ENCODE assay signal across 18 mouse cellular contexts in the genomic region with DNA sequence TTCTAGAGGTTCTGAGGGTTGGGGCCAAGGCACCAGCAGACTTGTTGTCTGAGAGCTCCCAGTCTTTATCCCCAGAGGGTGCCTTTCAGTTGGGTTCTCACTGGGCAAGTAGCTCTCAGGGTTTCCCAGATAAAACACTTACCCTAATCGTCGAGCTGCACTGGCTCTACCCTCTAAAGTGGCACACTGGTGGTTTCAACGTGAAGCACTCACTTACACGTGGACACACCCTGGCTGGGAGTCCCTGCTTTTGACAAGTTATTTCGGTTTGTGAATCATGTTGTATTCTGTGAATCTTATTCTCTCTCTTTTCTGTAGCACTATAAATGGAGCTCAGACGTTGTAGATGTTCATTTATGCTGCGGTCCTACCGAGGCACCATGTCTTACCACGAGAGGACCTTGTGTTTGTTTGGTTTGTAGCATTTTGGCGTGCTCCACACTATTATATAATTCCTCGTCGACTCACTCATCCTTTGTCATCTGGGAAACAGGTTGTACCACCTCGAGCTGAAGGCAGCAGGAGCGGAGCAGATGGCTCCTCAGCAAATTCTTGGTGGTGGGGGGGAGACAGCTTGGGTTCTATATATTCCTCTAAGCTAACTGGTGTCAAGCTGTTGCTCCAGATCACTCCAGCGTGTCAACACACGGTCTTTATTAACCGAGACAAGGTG.
DNase-seq lines count a peak whose midpoint lies in the region; ATAC-seq and TF ChIP-seq lines count a peak whose summit lies in the region.
"Had no signal": no experiment of that assay in that cellular context is flagged by ENCODE, and none has a peak within 500 bp of the region (broad histone marks: within the 10 kb centered on the region; RNA-seq: fewer than 3 reads in every experiment).

No protein-coding gene starts in this region.

- no peaks in the 10 kb centered on the region for H3K9me3 ChIP-seq in stomach, embryonic 16.5 days (replicated peaks; ENCODE audit: control insufficient read depth, low read length)
- no peaks in the 10 kb centered on the region for H3K9me3 ChIP-seq in stomach, postnatal 0 days (ENCODE audit: control insufficient read depth, low read length)
- H3K9me3 ChIP-seq: hindbrain, embryonic 12.5 days; intestine, embryonic 15.5 days; limb, embryonic 10.5 days; liver, embryonic 12.5 days; midbrain, embryonic 13.5 days had no signal

- TF ChIP-seq CTCF in layer of hippocampus, adult 2 months (conservative IDR thresholded peaks at IDR 0.05), result no peak
- no peak for TF ChIP-seq CTCF in stomach, postnatal 0 days (IDR thresholded peaks at IDR 0.05; ENCODE audit: low read depth)

- no peak for ATAC-seq in stomach, embryonic 16.5 days (ENCODE audit: insufficient read depth, low FRiP score)
- no peak for ATAC-seq in stomach, postnatal 0 days (ENCODE audit: low FRiP score, low TSS enrichment)
- ATAC-seq: forebrain, embryonic 14.5 days; intestine, embryonic 15.5 days; liver, embryonic 12.5 days; midbrain, embryonic 13.5 days had no signal

- H3K9ac ChIP-seq in stomach, embryonic 16.5 days (ENCODE audit: low read length), result no peak overlapping the region
- H3K9ac ChIP-seq in stomach, postnatal 0 days (ENCODE audit: low read length), result no peak overlapping the region
- H3K9ac ChIP-seq: hindbrain, embryonic 12.5 days; intestine, embryonic 15.5 days; liver, embryonic 12.5 days; midbrain, embryonic 13.5 days had no signal

- TF ChIP-seq EP300 in stomach, postnatal 0 days (optimal IDR thresholded peaks at IDR 0.05), result no peak

- H3K4me2 ChIP-seq in stomach, embryonic 16.5 days (ENCODE audit: low read depth, low read length), result no peak overlapping the region
- H3K4me2 ChIP-seq in stomach, postnatal 0 days (replicated peaks; ENCODE audit: low read depth), result no peak overlapping the region
- H3K4me2 ChIP-seq: hindbrain, embryonic 12.5 days; intestine, embryonic 15.5 days; liver, embryonic 12.5 days; midbrain, embryonic 13.5 days had no signal

- no peaks in the 10 kb centered on the region for H3K36me3 ChIP-seq in stomach, embryonic 16.5 days (ENCODE audit: control insufficient read depth, insufficient read depth, low read length)
- no peaks in the 10 kb centered on the region for H3K36me3 ChIP-seq in stomach, postnatal 0 days (ENCODE audit: control insufficient read depth, insufficient read depth, low read length)
- H3K36me3 ChIP-seq: hindbrain, embryonic 12.5 days; intestine, embryonic 15.5 days; limb, embryonic 10.5 days; liver, embryonic 12.5 days; midbrain, embryonic 13.5 days had no signal

- DNase-seq in frontal cortex, postnatal 36 days (ENCODE audit: low spot score in 2 of 2), result peak; percentile 30 to 59
- no peak for DNase-seq in frontal cortex, postnatal 10 days (ENCODE audit: low spot score in 2 of 2)
- DNase-seq in layer of hippocampus, adult 2 months (ENCODE audit: low spot score in 2 of 2), result peak; percentile 39 to 52
- DNase-seq in layer of hippocampus, postnatal 25 days (ENCODE audit: extremely low spot score in 1 of 2, low spot score in 1 of 2), result no peak
- DNase-seq in stomach, postnatal 0 days (ENCODE audit: low spot score), result no peak
- DNase-seq in telencephalon, adult 2 months (ENCODE audit: low read depth, low spot score), result peak; percentile 64
- DNase-seq in testis, postnatal 14 days (ENCODE audit: low spot score), result no peak
- DNase-seq: cerebellum, adult 11 months; gastrocnemius, postnatal 10 days; thymus, postnatal 14 days had no signal

- WGBS in stomach, embryonic 16.5 days, result 84% methylated on average over 17 of the region's 17 CpGs
- WGBS in stomach, postnatal 0 days, result 70% methylated on average over 17 of the region's 17 CpGs

- no peaks in the 10 kb centered on the region for H3K27me3 ChIP-seq in stomach, embryonic 16.5 days (ENCODE audit: control insufficient read depth, insufficient read depth, low read length)
- no peaks in the 10 kb centered on the region for H3K27me3 ChIP-seq in stomach, postnatal 0 days (ENCODE audit: control insufficient read depth, insufficient read depth, low read length)
- H3K27me3 ChIP-seq: hindbrain, embryonic 12.5 days; intestine, embryonic 15.5 days; liver, embryonic 12.5 days; midbrain, embryonic 13.5 days had no signal

- no peak overlapping the region for H3K4me3 ChIP-seq in layer of hippocampus, adult 2 months
- no peak overlapping the region for H3K4me3 ChIP-seq in stomach, embryonic 16.5 days (replicated peaks; ENCODE audit: low read length)
- H3K4me3 ChIP-seq in stomach, postnatal 0 days (ENCODE audit: low read depth, low read length), result no peak overlapping the region
- H3K4me3 ChIP-seq: hindbrain, embryonic 12.5 days; intestine, embryonic 15.5 days; limb, embryonic 10.5 days; liver, embryonic 12.5 days; midbrain, embryonic 13.5 days had no signal

- no peaks in the 10 kb centered on the region for H3K4me1 ChIP-seq in stomach, embryonic 16.5 days (ENCODE audit: control insufficient read depth, insufficient read depth, low read length)
- H3K4me1 ChIP-seq in stomach, postnatal 0 days (replicated peaks; ENCODE audit: control insufficient read depth, insufficient read depth), result no peaks in the 10 kb centered on the region
- H3K4me1 ChIP-seq: intestine, embryonic 15.5 days; limb, embryonic 10.5 days; liver, embryonic 12.5 days had no signal

- peak overlapping the region; percentile 5; the same call in 1 of the 2 replicates for H3K27ac ChIP-seq in layer of hippocampus, adult 2 months
- peak overlapping the region; percentile 46 for H3K27ac ChIP-seq in stomach, embryonic 16.5 days (ENCODE audit: low read length)
- no peak overlapping the region for H3K27ac ChIP-seq in stomach, postnatal 0 days (replicated peaks)
- H3K27ac ChIP-seq: hindbrain, embryonic 12.5 days; intestine, embryonic 15.5 days; kidney, postnatal 0 days; limb, embryonic 10.5 days; liver, embryonic 12.5 days; midbrain, embryonic 13.5 days had no signal

Comparison
In these comparisons a context has a peak if more than half of its experiments do, and no peak if none do; other contexts are left out.
1. DNase-seq: peak in frontal cortex, postnatal 36 days (2 of 2), layer of hippocampus, adult 2 months (2 of 2) and telencephalon, adult 2 months (single experiment); none in frontal cortex, postnatal 10 days (0 of 2), layer of hippocampus, postnatal 25 days (0 of 2), stomach, postnatal 0 days (single experiment) and testis, postnatal 14 days (single experiment).